Mouse (Mus musculus): ENCODE measurements around the gene Pcdh8.

Gene Pcdh8

DNA sequence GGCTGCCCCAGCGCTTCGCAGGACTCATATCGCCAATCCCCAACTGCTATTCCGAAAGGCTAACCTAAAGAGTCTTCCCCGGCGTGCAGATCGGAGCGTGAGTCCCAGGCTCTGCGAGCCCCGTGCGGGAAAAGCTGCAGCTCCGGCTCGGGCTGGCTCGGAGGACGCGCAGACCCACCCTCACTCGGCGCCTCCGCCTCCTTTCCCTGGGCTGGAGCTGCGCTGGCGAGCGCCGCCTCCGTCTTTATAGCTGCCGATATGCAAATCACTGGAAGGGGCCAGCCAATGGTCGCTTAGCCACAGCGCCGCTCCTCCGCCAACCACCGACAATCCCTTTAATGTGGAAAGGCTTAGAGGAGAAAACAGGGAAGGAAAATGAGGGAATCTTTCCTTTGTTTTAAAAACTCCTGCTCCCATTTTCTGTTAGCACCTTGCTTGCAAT, at the start of gene Pcdh8:
Pcdh8 (minus strand) TSS at position 219 of the 442 bp plus-strand sequence.
- DNase-seq = peak; percentile 72 to 76

GRCm38 (mm10) chr14:79814709-79815108, 43.6 kb upstream of the Pcdh8 start:
- DNase-seq = no peak

- DNase-seq = no peak
Measured at GRCm38 (mm10) chr14:79814084-79814483, 43.0 kb upstream of the Pcdh8 start.

DNA sequence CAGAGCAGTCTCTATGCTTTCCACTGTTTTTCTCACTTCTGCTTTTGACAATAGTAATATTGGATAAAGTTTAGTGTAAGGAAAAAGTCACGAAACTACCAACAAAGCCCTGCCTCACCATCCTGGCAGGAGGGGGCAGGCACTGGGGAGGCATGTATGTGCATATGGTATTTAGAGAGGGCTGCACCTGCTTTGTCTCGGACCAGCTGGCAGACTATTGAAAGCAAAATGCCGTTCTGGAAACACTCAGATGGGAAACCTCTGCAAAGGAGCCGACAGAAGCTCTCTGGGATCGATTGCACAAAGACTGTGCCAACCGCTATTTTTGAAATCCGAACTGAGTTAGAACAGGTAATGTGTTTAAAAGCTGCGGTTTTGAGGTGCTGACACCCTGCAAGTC, 22.1 kb upstream of the Pcdh8 start:
- DNase-seq = no peak

- peak in 1 of 2 experiments; percentile 21 for DNase-seq
Measured at GRCm38 (mm10) chr14:79789535-79789934, 18.4 kb upstream of the Pcdh8 start.

- DNase-seq = peak in 1 of 2 experiments; percentile 6
Measured at GRCm38 (mm10) chr14:79788656-79789204, 17.6 kb upstream of the Pcdh8 start.

DNA sequence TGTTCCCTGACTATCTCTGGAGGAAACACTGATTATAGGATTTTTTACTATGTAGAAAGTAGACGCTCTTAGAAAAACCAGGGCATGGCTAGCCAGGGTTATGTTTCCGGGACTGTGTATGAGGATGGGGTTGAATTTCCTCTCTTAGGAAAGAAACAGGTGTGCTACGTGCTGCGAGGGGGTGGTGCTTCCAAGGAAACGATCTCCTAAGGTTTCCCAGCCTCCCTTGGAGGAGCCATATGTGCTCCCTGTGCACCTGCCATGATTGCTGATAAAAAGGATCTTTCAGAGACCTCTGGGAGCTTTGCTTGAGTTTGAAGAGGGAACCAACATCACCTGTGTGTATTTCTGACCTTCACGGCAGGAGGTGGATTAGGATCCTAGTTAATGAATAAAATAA, 16.8 kb upstream of the Pcdh8 start:
- peak in 1 of 2 experiments; percentile 14 for DNase-seq

DNA sequence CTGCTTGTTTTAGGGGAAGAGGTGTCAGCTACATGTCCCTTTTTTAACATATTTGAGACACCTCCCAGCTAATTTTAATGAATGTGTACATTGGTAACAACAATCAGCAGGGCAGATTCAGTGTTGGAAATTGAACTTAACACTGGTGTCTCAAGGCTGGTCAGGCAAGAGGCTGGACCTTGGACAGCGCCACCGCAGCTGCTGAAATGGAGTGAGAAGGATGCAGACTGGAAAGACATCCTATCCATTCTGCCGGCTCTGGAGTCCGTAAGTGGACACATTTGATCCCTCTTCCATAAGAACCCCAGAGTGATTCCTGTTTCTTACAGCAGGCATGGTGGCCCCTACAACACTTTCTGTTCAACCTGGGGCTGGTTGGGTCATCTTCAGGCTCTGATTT, 14.3 kb upstream of the Pcdh8 start:
- DNase-seq = no peak

DNA sequence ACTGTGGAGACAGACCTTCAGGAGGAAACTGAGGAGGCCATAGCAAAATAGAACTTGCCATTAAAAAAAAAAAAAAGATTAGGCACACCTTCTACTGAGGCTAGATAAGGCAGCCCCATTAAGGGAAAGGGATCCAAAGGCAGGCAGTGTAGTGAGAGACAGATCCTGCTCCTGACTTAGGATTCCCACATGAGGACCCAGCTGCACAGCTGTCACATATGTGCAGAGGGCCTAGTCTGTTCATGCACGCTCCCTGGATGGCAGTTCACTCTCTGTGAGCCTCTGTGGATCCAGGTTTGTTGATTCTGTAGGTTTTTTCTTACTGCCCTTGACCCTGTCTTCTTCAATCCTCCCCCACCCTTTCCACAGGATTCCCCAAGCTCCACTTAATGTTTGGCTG, 9.8 kb upstream of the Pcdh8 start:
- no peak for DNase-seq

- no peak for DNase-seq
Measured at GRCm38 (mm10) chr14:79780332-79780731, 9.2 kb upstream of the Pcdh8 start.

- no peak for DNase-seq
Measured at GRCm38 (mm10) chr14:79779841-79780240, 8.7 kb upstream of the Pcdh8 start.

- peak in 1 of 2 experiments; percentile 22 for DNase-seq
Measured at GRCm38 (mm10) chr14:79773425-79774391, 2.6 kb upstream of the Pcdh8 start.

GRCm38 (mm10) chr14:79771802-79772511, 845 bp upstream of the Pcdh8 start:
- peak in 1 of 2 experiments; percentile 12 for DNase-seq

DNA sequence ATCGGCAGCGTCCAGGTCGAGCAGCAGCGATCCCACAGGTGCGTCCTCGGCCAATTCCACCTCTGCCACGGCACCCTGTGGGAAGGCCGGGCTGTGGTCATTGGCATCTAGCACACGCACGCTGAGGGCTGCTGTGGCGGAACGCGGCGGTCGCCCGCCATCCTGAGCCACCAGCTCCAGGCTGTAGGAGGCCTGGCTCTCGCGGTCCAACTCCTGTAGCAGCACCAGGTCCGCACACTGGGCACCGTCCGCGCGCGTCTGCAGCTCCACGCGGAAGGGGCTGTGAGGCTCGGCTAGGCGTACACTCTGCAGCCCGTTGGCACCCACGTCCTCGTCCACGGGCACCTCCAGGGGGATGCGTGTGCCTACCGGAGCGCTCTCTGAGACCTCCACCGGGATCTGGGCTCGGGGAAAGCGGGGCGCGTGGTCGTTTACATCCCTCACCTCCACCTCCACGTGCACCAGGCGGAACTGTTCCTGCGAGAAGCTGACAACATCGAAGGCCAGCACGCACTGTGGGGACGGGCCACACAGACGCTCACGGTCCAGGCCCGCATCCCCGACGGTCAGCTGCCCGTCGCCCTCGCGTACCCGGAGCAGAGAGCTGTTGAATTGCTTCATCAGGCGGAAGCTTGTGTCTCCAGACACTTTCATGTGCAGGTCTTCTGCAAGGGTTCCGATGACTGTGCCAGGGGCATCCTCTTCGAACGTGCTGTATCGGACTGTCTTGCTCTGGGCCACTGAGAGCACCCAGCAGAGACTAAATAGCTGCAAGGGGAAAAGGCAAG, 612 bp downstream of the Pcdh8 start:
- DNase-seq = peak in 1 of 2 experiments; percentile 23

- peak; percentile 64 to 76 for DNase-seq
Measured at GRCm38 (mm10) chr14:79769618-79770017, 1.5 kb downstream of the Pcdh8 start.

GRCm38 (mm10) chr14:79768996-79769395, 2.1 kb downstream of the Pcdh8 start:
- DNase-seq = peak in 1 of 2 experiments; percentile 10

- DNase-seq = no peak
Measured at GRCm38 (mm10) chr14:79768076-79768830, 2.9 kb downstream of the Pcdh8 start.

DNA sequence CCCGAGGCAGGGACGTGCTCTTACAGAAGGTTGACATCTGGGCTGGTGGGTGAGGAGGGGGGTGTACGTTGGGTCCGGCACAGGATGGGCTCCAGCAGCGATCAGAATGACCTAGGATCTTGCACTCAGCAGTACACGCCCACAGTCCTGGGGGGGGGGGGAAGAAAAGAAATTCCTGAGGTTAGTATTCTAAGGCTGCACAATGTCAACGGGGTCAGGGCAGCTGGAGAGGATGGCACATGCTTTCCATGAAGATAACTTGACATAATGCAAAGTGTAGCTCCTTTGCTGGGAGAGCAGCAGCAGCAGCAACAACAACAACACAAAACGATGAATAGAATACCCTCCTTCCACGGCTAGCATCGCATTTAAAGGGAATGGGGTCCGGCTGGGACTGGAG, 3.5 kb downstream of the Pcdh8 start:
- DNase-seq = no peak

DNA sequence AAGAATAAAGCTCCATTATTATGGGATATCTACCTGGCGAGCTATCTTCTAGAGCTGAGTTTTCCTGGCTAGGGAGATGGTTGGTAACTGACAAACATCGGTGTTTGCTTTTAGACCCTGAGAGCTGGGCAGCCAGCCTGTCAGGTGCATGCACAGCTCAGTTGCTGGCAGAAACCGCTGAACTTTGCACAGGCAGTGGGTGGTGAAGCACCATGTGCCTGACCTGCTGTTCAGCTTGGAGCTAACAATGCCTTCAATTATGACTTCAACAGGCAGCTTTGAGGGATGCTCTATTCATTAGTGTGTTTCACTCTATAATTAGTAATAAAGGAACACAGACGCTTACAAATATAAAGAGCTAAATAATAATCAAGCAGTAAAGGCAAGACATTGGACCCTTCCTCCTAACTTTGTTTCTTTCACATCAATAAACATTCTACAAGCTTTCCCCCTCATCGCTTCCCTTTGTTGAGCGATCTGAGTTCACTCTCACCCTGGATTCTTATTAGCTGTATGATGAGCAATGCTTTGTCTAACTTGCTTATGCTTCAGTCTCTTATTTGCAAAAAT, 5.8 kb downstream of the Pcdh8 start:
- no peak for DNase-seq

DNA sequence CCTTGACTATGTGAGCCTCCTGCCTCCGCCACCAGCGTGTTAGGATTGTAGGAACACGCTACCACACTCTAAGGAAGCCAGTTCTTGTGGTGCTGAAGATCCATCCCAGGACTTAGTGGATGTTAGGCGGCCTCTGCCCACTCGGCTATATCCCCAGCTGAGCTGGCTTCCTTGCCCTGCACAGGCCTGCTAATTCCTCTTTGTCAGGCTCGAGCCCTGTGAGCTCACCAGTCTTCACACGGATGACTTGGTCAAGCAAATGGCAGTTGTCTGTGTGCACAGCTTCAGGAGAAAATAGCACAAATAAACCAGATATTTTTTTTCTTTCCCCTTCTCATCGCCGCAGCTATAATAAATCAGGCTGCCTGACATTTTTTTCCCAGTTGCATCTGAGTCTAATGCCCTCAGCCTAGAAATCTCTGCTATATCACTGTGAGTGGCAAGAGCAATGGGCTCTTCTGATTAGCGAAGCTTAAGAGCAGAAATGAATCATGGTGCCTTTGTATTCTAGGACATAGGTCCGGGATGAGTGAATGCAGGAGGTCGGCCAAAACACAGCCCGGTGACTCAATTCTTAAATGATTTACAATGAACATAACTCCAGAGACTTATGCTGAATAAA, 16.4 kb downstream of the Pcdh8 start:
- DNase-seq = no peak

DNA sequence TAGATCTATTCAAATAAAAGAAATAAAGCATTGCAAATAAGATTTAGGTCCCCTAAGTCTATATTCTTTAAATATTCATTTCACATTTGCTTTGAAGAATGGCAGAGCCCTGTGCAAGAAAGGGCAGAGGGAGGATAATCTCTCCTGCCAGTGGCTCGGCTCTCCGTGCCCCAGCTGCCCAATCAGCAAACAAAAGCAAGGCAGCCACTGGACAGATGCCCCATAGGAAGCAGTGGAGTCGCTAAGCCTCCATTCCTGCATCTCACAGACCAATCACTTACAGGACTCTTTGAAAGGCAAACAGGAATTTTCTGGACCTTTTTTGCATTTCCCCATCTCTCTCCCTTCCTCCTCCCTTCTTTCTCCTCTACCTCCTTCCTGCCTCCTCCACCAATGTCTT, 17.0 kb downstream of the Pcdh8 start:
- no peak for DNase-seq

Data from cerebellum, adult 18-20 months (tissue).